Mouse (Mus musculus) ES-Bruce4 (cell line): Measurements from ENCODE around the gene Gm30302.

Experiments
- CTCF ChIP-seq: IDR thresholded peaks from one replicate; pipeline ENCODE4 v1.8.1; 2011; ENCODE audit warnings: low read depth, low read length
- EP300 ChIP-seq: IDR thresholded peaks from 2 replicates; pipeline ENCODE4 v1.6.1; 2011; ENCODE audit warnings: low read depth, low read length; ENCODE audit not compliant: insufficient read depth
- POLR2A ChIP-seq: IDR thresholded peaks from one replicate; pipeline ENCODE4 v1.8.1; 2011; ENCODE audit warnings: low read length; ENCODE audit not compliant: insufficient read depth

DNA sequence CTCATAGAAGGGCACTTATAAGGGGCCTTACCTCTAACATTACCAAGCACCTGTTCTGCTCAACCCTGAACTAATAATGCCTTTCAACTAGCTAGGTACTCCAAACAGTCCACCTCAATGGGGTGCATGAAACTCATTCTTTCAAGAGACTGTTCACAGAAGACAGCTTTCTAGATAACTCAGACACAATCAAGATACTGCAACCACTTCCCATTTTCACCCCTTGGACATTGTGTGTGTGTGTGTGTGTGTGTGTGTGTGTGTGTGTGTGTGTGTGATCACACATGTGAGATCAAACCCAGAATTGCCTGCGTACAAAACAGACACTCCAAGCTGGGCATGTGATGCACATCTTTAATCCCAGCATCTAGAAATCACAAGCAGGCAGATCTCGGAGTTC lies 60.8 kb downstream of the Gm30302 start:
- TF ChIP-seq CTCF (no peak), POLR2A (no peak), EP300 (no peak)
